Mouse (Mus musculus): ENCODE results near the gene F830045P16Rik. TPM values are rescaled to one million over a fixed set of nuclear protein-coding genes. Genes with fewer than 3 reads are reported as not detected.

F830045P16Rik gene
- total RNA-seq (2015; ENCODE audit: low replicate concordance) (0.42 TPM in 1 of 2 replicates, not detected in the other), total RNA-seq (2017; ENCODE audit: low replicate concordance) (not detected in 2 replicates)

GRCm38 (mm10) chr2:129536377-129536776 is at the start of gene F830045P16Rik:
Gene F830045P16Rik (minus strand): TSS chr2:129536602.
- ATAC-seq (replicated peaks; ENCODE audit: low FRiP score, poor library complexity, severe bottlenecking), result no peak

GRCm38 (mm10) chr2:129585904-129586514 is 49.6 kb upstream of the F830045P16Rik start:
- no peak for ATAC-seq (replicated peaks; ENCODE audit: low FRiP score, poor library complexity, severe bottlenecking)

- ATAC-seq (replicated peaks; ENCODE audit: low FRiP score, poor library complexity, severe bottlenecking), result no peak
These were observed 48.5 kb upstream of the F830045P16Rik start for GRCm38 (mm10) chr2:129584905-129585304.

- ATAC-seq (replicated peaks; ENCODE audit: low FRiP score, poor library complexity, severe bottlenecking), result no peak
These were observed 45.9 kb upstream of the F830045P16Rik start for GRCm38 (mm10) chr2:129582261-129582660.

- ATAC-seq (replicated peaks; ENCODE audit: low FRiP score, poor library complexity, severe bottlenecking), result no peak
These were observed 45.4 kb upstream of the F830045P16Rik start for GRCm38 (mm10) chr2:129581826-129582225.

GRCm38 (mm10) chr2:129580656-129581055 is 44.3 kb upstream of the F830045P16Rik start:
- ATAC-seq (replicated peaks; ENCODE audit: low FRiP score, poor library complexity, severe bottlenecking), result no peak

- no peak for ATAC-seq (replicated peaks; ENCODE audit: low FRiP score, poor library complexity, severe bottlenecking)
These were observed 40.4 kb upstream of the F830045P16Rik start for GRCm38 (mm10) chr2:129576611-129577447.

GRCm38 (mm10) chr2:129575113-129575512 is 38.7 kb upstream of the F830045P16Rik start:
- ATAC-seq (replicated peaks; ENCODE audit: low FRiP score, poor library complexity, severe bottlenecking), result no peak

- no peak for ATAC-seq (replicated peaks; ENCODE audit: low FRiP score, poor library complexity, severe bottlenecking)
These were observed 38.1 kb upstream of the F830045P16Rik start for GRCm38 (mm10) chr2:129574395-129575046.

GRCm38 (mm10) chr2:129573701-129574273 is 37.4 kb upstream of the F830045P16Rik start:
- no peak for ATAC-seq (replicated peaks; ENCODE audit: low FRiP score, poor library complexity, severe bottlenecking)

- no peak for ATAC-seq (replicated peaks; ENCODE audit: low FRiP score, poor library complexity, severe bottlenecking)
These were observed 33.2 kb upstream of the F830045P16Rik start for GRCm38 (mm10) chr2:129569556-129569955.

GRCm38 (mm10) chr2:129569120-129569519 is 32.7 kb upstream of the F830045P16Rik start:
- ATAC-seq (replicated peaks; ENCODE audit: low FRiP score, poor library complexity, severe bottlenecking), result no peak

- no peak for ATAC-seq (replicated peaks; ENCODE audit: low FRiP score, poor library complexity, severe bottlenecking)
These were observed 27.7 kb upstream of the F830045P16Rik start for GRCm38 (mm10) chr2:129563944-129564709.

GRCm38 (mm10) chr2:129561796-129562195 is 25.4 kb upstream of the F830045P16Rik start:
- ATAC-seq (replicated peaks; ENCODE audit: low FRiP score, poor library complexity, severe bottlenecking), result no peak

- ATAC-seq (replicated peaks; ENCODE audit: low FRiP score, poor library complexity, severe bottlenecking), result no peak
These were observed 22.4 kb upstream of the F830045P16Rik start for GRCm38 (mm10) chr2:129558875-129559219.

- no peak for ATAC-seq (replicated peaks; ENCODE audit: low FRiP score, poor library complexity, severe bottlenecking)
These were observed 21.8 kb upstream of the F830045P16Rik start for GRCm38 (mm10) chr2:129558008-129558874.

GRCm38 (mm10) chr2:129556081-129556480 is 19.7 kb upstream of the F830045P16Rik start:
- ATAC-seq (replicated peaks; ENCODE audit: low FRiP score, poor library complexity, severe bottlenecking), result no peak

GRCm38 (mm10) chr2:129550781-129551180 is 14.4 kb upstream of the F830045P16Rik start:
- ATAC-seq (replicated peaks; ENCODE audit: low FRiP score, poor library complexity, severe bottlenecking), result no peak
